Mouse (Mus musculus) small intestine, adult 2 months (tissue): ENCODE measurements around the gene Tprgl. TPM values are rescaled to one million over a fixed set of nuclear protein-coding genes. Genes with fewer than 3 reads are reported as not detected.
A peak's percentile ranks its signal among the peaks of the same experiment; 100 is the strongest.

Experiments used
- H3K27ac ChIP-seq: fragments of 200-500 bp; 2 replicates; pipeline ENCODE4 v1.5.1; 2012; ENCODE audit warnings: low read depth, low read length, control low read depth, inconsistent platforms; ENCODE audit not compliant: insufficient read depth
- H3K27me3 ChIP-seq: fragments of 200-500 bp; 2 replicates; pipeline ENCODE4 v1.6.1; 2012; ENCODE audit warnings: mild to moderate bottlenecking, moderate library complexity, low read length, inconsistent platforms; ENCODE audit not compliant: control insufficient read depth, insufficient read depth
- H3K36me3 ChIP-seq: fragments of 200-500 bp; 2 replicates; pipeline ENCODE4 v1.6.1; 2012; ENCODE audit warnings: mild to moderate bottlenecking, low read length, control low read depth, inconsistent platforms; ENCODE audit not compliant: control insufficient read depth, insufficient read depth
- H3K4me1 ChIP-seq: fragments of 200-500 bp; 2 replicates; pipeline ENCODE4 v1.6.1; 2012; ENCODE audit warnings: low read length, inconsistent platforms, mixed read lengths; ENCODE audit not compliant: control insufficient read depth, insufficient read depth, insufficient read length
- H3K4me3 ChIP-seq: fragments of 200-500 bp; 2 replicates; pipeline ENCODE4 v1.5.1; 2012; ENCODE audit warnings: low read depth, mild to moderate bottlenecking, control low read depth, inconsistent platforms, low read length, moderate library complexity
- CTCF ChIP-seq: fragments of 200-500 bp; IDR thresholded peaks from 2 replicates; pipeline ENCODE4 v1.5.1; 2012; ENCODE audit warnings: low read depth, mild to moderate bottlenecking, control low read depth, inconsistent platforms, low read length, moderate library complexity, mixed read lengths; ENCODE audit not compliant: insufficient replicate concordance, insufficient read length; ENCODE audit errors: extremely low read depth
- POLR2A ChIP-seq: fragments of 200-500 bp; IDR thresholded peaks from 2 replicates; pipeline ENCODE4 v1.6.1; 2012; ENCODE audit warnings: low read depth, mild to moderate bottlenecking, control low read depth, inconsistent platforms, low read length, moderate library complexity
- WGBS: fragments of 180-500 bp; shearing (Covaris S2); methylation state at CpG from one replicate; pipeline ENCODE4 v1.1.7; 2018; 5-methylcytosine and 5-hydroxymethylcytosine counted together
- polyA plus RNA-seq: library from polyadenylated mRNA; depleted of rRNA; stranded (reverse); fragments of >200 nt; gene quantifications from 2 replicates; pipeline ENCODE4 v1.2.3, GENCODE M21; 2012

Tprgl gene
- polyA plus RNA-seq, 1 experiment = 129 TPM

DNA sequence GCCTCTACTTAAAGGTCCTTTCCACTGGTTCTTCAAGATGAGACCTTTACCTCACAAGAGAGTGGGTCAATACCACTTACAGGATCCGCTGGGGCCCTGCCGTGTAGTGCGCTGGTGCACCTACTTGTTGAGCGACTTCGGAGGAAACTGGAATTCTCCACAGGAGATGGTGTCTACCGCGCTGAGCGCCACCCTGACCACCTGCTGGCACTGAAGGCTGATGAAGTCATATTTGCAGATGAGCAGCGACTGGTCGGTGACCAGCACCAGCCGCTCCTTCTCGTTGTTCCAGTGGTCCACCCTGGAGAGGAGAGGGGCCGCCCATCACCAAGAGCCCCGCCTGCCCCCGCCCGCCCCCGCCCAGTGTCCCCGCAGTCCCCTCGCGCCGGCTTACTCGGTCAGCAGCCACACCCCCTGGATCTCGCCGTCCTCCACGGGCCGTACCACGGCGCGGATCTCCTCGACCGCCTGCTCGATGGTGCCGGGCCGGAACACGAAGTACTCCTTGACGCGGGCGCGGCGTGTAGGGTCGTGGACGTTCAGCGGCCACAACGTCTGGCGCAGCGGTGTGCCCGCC is 417 bp downstream of the Tprgl start:
- TF ChIP-seq POLR2A (no peak), CTCF (no peak)
- peak overlapping the region; percentile 97 for H3K4me3 ChIP-seq
- peaks cover 10% of the 10 kb centered on the region for H3K4me1 ChIP-seq
- H3K36me3 ChIP-seq = peaks cover 34% of the 10 kb centered on the region
- no peaks in the 10 kb centered on the region for H3K27me3 ChIP-seq
- under 1% methylated on average over 47 of the region's 47 CpGs for WGBS
- peak overlapping the region; percentile 76 for H3K27ac ChIP-seq

DNA sequence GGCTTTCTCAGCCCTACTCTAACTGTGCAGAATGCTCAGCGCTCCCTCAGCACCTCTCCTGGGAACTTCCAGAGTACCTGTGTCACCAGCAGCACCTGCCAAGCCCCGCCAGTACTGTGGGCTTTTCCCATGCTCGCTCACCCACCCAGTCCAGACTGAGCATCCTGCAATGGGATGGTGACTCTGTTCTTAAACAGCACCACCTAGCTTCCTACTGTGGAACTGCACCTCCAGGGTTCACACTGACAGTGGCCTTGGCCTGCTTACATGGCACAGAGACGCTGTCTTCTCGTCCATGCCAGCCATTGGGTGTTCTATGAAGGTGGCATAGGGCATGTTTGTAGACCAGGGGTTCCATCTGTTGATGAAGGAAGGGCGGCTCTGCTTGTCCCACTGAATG is 1.5 kb downstream of the Tprgl start:
- TF ChIP-seq CTCF (peak; percentile 80; the same call in 1 of the 2 replicates), POLR2A (no peak)
- Histone ChIP-seq H3K4me1 (peaks cover 10% of the 10 kb centered on the region), H3K4me3 (peak overlapping the region; percentile 26; the same call in 1 of the 2 replicates), H3K27me3 (no peaks in the 10 kb centered on the region), H3K27ac (no peak overlapping the region), H3K36me3 (peaks cover 34% of the 10 kb centered on the region)
- 19% methylated on average over 6 of the region's 6 CpGs for WGBS

DNA sequence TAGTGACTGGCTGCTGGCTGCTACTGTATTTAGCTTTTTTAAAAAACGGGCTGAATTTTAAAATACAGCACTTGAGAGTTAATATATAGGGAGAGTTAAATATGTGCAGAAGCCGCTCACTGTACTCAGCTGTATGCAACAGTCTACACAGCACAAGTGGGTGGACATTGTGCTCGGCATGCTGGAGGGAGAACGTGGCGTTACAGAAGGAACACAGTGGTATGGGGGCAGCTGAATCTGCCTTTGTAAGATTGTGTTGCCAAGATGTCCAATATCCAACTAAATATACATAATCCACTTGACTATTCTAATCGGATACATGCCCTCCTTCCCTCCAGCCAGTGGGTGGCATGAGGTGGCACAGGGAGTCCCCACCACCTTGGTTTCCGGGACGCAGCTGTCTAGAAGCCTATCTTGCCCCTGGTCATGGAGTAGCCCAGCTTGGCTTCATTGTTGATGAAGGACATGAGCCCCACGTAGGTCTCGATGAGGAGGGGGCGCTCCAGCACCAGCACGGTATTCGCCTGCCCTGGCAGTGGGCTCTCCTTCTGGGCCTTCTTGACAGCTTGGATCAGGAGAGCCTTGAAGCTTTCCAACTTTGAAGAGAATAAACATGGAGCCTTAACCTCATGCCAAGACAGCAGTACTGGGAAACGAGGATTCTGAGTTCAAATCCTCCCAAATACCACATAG is 2.4 kb downstream of the Tprgl start:
- Histone ChIP-seq H3K27ac (no peak overlapping the region), H3K4me1 (peaks cover 10% of the 10 kb centered on the region), H3K27me3 (no peaks in the 10 kb centered on the region), H3K4me3 (no peak overlapping the region), H3K36me3 (peaks cover 34% of the 10 kb centered on the region)
- no peak for TF ChIP-seq POLR2A
- WGBS = 93% methylated on average over 14 of the region's 14 CpGs

DNA sequence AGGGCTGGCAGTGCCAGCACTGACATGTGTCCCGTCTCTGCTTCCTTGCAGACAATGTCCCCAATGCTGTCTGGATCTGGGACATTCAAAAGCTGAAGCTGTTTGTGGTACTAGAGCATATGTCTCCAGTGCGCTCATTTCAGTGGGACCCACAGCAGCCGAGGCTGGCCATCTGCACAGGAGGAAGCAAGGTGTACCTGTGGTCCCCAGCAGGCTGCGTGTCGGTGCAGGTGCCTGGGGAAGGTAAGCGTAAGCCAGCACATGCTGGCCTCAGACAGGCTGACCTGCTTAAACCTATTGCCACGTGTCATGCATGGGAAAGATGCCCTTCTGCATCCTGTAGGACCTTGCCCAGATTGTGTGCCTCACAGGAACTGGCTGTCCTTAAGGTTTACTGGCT is 4.4 kb downstream of the Tprgl start:
- H3K4me3 ChIP-seq = no peak overlapping the region
- peaks cover 40% of the 10 kb centered on the region for H3K36me3 ChIP-seq
- H3K27ac ChIP-seq = no peak overlapping the region
- peaks cover 4% of the 10 kb centered on the region; the same call in 1 of the 2 replicates for H3K4me1 ChIP-seq
- TF ChIP-seq POLR2A (no peak), CTCF (no peak)
- WGBS = 80% methylated on average over 7 of the region's 7 CpGs
- H3K27me3 ChIP-seq = no peaks in the 10 kb centered on the region

DNA sequence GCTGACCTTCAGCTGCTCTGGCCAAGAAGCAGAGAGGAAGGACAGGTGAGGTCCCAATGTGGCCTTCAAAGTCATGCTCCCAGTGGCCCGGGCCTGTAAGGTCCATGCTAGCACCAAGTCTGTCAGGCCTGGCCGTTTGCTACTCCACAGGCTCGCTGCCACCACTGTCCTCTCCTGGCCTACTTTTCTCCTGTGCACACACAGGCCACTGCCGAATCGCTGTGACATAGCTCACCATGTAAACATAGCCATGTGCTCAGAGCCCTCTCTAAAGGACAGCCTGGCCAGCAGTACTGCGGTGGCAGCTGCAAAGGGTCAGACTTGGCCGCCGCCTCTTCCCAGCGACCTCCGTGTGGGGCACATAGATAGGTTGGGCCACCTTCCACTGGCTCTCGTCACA is 6.4 kb downstream of the Tprgl start:
- Histone ChIP-seq H3K27me3 (no peaks in the 10 kb centered on the region), H3K4me1 (peaks cover under 1% of the 10 kb centered on the region; the same call in 1 of the 2 replicates), H3K27ac (no peak overlapping the region), H3K36me3 (peaks cover 47% of the 10 kb centered on the region), H3K4me3 (no peak overlapping the region)
- WGBS = 82% methylated on average over 11 of the region's 11 CpGs
- TF ChIP-seq POLR2A (no peak), CTCF (no peak)

DNA sequence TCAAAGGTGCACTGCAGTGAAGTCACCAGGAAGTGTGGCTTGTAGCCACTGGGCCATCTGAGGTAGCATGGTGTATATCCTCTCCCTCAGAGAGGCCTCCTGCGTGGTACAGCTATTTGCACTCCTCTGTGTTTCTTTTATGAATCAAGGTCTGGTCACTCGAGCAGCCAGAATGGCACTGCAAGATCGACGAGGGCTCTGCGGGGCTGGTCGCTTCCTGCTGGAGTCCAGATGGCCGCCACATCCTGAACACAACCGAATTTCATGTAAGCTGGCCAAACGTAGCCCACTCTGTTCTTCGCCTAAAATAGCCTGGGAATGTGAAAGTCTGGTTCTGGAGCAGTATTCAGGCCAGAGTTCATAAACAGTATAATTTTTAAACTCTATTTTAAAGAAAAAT is 14.1 kb downstream of the Tprgl start:
- H3K36me3 ChIP-seq = peaks cover 11% of the 10 kb centered on the region
- TF ChIP-seq POLR2A (no peak), CTCF (no peak)
- H3K27me3 ChIP-seq = peaks cover 5% of the 10 kb centered on the region
- 86% methylated on average over 10 of the region's 10 CpGs for WGBS
- no peak overlapping the region for H3K27ac ChIP-seq
- peaks cover 6% of the 10 kb centered on the region for H3K4me1 ChIP-seq
- no peak overlapping the region for H3K4me3 ChIP-seq

DNA sequence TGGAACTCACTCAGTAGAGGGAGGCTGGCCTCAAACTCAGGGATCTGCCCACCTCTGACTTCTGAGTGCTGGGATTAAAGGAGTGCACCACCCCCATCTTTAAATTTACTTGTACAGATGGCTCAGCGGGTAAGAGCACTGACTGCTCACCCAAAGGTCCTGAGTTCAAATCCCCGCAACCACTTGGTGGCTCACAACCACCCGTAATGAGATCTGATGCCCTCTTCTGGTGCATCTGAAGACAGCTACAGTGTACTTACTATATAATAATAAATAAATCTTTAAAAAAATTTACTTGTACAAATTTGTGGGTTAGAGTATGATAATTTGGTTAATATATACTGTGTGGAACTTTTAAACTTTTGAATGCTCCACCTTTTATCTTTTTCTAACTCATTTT is 15.8 kb downstream of the Tprgl start:
- H3K27me3 ChIP-seq = peaks cover 21% of the 10 kb centered on the region
- no peak overlapping the region for H3K27ac ChIP-seq
- H3K36me3 ChIP-seq = 0 out of 2 replicates have a peak, but pooled peaks cover 6% of the 10 kb centered on the region
- peaks cover 17% of the 10 kb centered on the region for H3K4me1 ChIP-seq
- TF ChIP-seq CTCF (no peak), POLR2A (no peak)
- WGBS = 89% methylated on average over 3 of the region's 3 CpGs
- H3K4me3 ChIP-seq = no peak overlapping the region
